Mouse (Mus musculus) layer of hippocampus, adult 6 months (tissue): ENCODE results near the gene Prkar2b. TPM values are rescaled to one million over a fixed set of nuclear protein-coding genes. Genes with fewer than 3 reads are reported as not detected.

Source experiments
- long read RNA-seq, 2 experiments: library from polyadenylated mRNA; unstranded; transcript quantifications; one replicate each; pipeline ENCODE4 v2.0.0; 2019 to 2020
- polyA plus RNA-seq: library from polyadenylated mRNA; unstranded; fragments of <200 nt; fragmentation: Nextera tagmentation; gene quantifications from 2 replicates; pipeline ENCODE4 v1.2.3, GENCODE M21; 2021

Gene Prkar2b
- polyA plus RNA-seq = 9.8 and 11.6 TPM in 2 replicates
- long read RNA-seq, experiment 1, transcript Prkar2b-202 (11 exons, 3,378 nt) = major isoform, 12 of 23 reads
- long read RNA-seq, experiment 1, partial matches to known transcripts = 8 of 23 reads
- long read RNA-seq, experiment 1, other reads (novel, unspliced or antisense) = 3 of 23 reads
- long read RNA-seq, experiment 2, transcript Prkar2b-202 (11 exons, 3,378 nt) = major isoform, 159 of 179 reads
- long read RNA-seq, experiment 2, partial matches to known transcripts = 10 of 179 reads
- long read RNA-seq, experiment 2, other reads (novel, unspliced or antisense) = 8 of 179 reads

GRCm38 (mm10) chr12:32061090-32061930, at the start of gene Prkar2b:
Gene Prkar2b, minus strand, starts transcription at chr12:32061296.

DNA sequence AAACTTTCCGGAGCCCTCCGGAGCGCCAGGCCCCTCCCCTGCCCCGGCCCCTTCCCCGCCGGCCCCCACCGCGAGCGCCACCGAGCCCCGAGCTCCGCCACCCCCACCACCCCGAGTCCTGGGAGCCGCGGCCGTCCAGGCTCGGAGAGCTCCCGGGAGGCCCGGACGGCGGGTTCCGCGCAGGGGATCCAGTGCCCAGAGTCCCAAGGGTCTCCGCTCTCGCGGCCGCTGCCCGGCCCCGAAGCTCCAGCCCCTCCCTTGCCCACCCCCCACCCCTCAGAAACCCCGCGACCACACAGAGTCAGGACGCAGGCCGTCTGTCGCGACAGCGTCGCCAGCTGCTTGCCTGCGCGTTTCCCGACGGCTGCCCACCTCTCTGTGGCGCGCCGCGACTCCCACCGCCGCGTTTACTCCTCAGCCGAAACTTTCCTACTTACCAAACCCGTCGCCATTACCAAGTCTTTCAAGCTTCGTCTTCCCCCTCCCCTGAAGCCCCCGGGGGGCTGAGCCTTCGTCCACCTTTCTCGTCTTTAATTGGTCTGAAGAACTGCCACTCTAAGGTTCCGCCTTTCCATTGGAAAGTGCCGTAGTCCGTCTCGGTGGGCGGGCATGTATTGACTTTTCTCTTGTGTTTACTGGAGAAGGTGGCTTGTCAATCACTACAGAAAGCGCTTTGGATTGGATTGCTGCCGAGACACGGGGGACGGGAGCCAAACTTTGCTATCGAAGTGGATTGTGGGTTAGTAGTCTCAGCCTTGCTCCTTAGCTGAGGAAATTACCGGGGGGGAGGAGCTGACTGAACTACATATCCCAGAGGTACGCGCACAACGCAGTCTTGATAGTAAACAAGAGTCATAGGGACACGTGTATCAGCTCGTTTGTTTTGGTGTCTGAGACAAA, 111.1 kb downstream of the Prkar2b start, which contains the start of gene Hbp1:
Gene Hbp1 (minus strand): TSS at position 777 of the 900 bp plus-strand sequence.

Other genes with a start within 250 kb of the Prkar2b start
- gene Hbp1, start 110.8 kb downstream of the Prkar2b start, polyA plus RNA-seq = 13.5 and 14.9 TPM in 2 replicates
- gene Pik3cg, start 147.4 kb upstream of the Prkar2b start, polyA plus RNA-seq = 1.5 and 1.6 TPM in 2 replicates